Mouse (Mus musculus): ENCODE measurements around the gene Trpt1.
"Not testable (repeated sequence)": the region's sequence is repeated elsewhere in the genome, so short reads cannot be mapped to it uniquely, and the experiment has no call there.

Gene Trpt1

GRCm38 (mm10) chr19:6974211-6975205, 21.4 kb upstream of the Trpt1 start, which contains the start of gene Ppp1r14b:
Ppp1r14b (plus strand) TSS chr19:6974968.
- CTCF ChIA-PET = interaction anchor here (0.5 to 1.1 kb wide), 4 partner anchors 50 to 677 kb away, joined by 3 to 5 read pairs (median 4); no protein-coding TSS in a partner anchor

GRCm38 (mm10) chr19:6975537-6976521, 20.1 kb upstream of the Trpt1 start, which contains the start of gene Plcb3:
Plcb3 (minus strand) TSS chr19:6976470.
- CTCF ChIA-PET = interaction anchor here (1.1 kb wide), 1 partner anchor 24 kb away, joined by 3 read pairs; no protein-coding TSS in a partner anchor

GRCm38 (mm10) chr19:6977759-6978638, 17.9 kb upstream of the Trpt1 start:
- CTCF ChIA-PET = interaction anchor here (0.6 kb wide), 1 partner anchor 108 kb away, joined by 11 read pairs; no protein-coding TSS in a partner anchor

GRCm38 (mm10) chr19:6978639-6978974, 17.3 kb upstream of the Trpt1 start:
- CTCF ChIA-PET = interaction anchor here (0.6 kb wide), 1 partner anchor 109 kb away, joined by 11 read pairs; no protein-coding TSS in a partner anchor

- CTCF ChIA-PET = interaction anchor here (0.9 kb wide), 1 partner anchor 38 kb away, joined by 3 read pairs; no protein-coding TSS in a partner anchor
Observed at GRCm38 (mm10) chr19:6979001-6979479, 16.9 kb upstream of the Trpt1 start.

- CTCF ChIA-PET = interaction anchor here (0.8 to 0.9 kb wide), 2 partner anchors 8 to 38 kb away, joined by 3 read pairs; partner anchors contain the start of gene Vegfb
Observed at GRCm38 (mm10) chr19:6979486-6980380, 16.2 kb upstream of the Trpt1 start.

GRCm38 (mm10) chr19:6980381-6981093, 15.4 kb upstream of the Trpt1 start, which contains the start of gene Fkbp2:
Fkbp2 (minus strand) TSS chr19:6980501.
- CTCF ChIA-PET = interaction anchor here (0.8 kb wide), 1 partner anchor 7 kb away, joined by 3 read pairs; the partner anchor contains the start of gene Vegfb

GRCm38 (mm10) chr19:6981465-6981864, 14.5 kb upstream of the Trpt1 start:
- CTCF ChIA-PET = no interaction called here

GRCm38 (mm10) chr19:6983621-6984020, 12.3 kb upstream of the Trpt1 start:
- CTCF ChIA-PET = no interaction called here

GRCm38 (mm10) chr19:6985300-6985699, 10.6 kb upstream of the Trpt1 start:
- CTCF ChIA-PET = interaction anchor here (1.2 kb wide), 1 partner anchor 9 kb away, joined by 4 read pairs; no protein-coding TSS in a partner anchor

- CTCF ChIA-PET = no interaction called here
Observed at GRCm38 (mm10) chr19:6985951-6986708, 9.8 kb upstream of the Trpt1 start.

- CTCF ChIA-PET = interaction anchor here (0.7 kb wide), 2 partner anchors 7 to 10 kb away, joined by 3 read pairs; no protein-coding TSS in a partner anchor
Observed at GRCm38 (mm10) chr19:6987061-6987903, 8.6 kb upstream of the Trpt1 start, which contains the start of gene Vegfb. Vegfb (minus strand) TSS chr19:6987651.

GRCm38 (mm10) chr19:6987904-6988285, 8.0 kb upstream of the Trpt1 start:
- CTCF ChIA-PET = interaction anchor here (0.7 kb wide), 2 partner anchors 8 to 11 kb away, joined by 3 read pairs; no protein-coding TSS in a partner anchor

- CTCF ChIA-PET = interaction anchor here (0.6 kb wide), 2 partner anchors 8 to 356 kb away, joined by 3 to 4 read pairs; no protein-coding TSS in a partner anchor
Observed at GRCm38 (mm10) chr19:6989251-6989650, 6.7 kb upstream of the Trpt1 start.

- CTCF ChIA-PET = no interaction called here
Observed at GRCm38 (mm10) chr19:6990712-6991111, 5.2 kb upstream of the Trpt1 start.

- CTCF ChIA-PET = not testable (repeated sequence)
Observed at GRCm38 (mm10) chr19:6991166-6991565, 4.8 kb upstream of the Trpt1 start.
